Mouse (Mus musculus) hindbrain, embryonic 16.5 days (tissue): ENCODE measurements around the gene Pimreg. TPM values are rescaled to one million over a fixed set of nuclear protein-coding genes. Genes with fewer than 3 reads are reported as not detected.

Experiments used
- ATAC-seq: fragments of 200-750 bp; cut with Nextera tagmentation; 2 replicates; pipeline ENCODE4 v1.8.0; 2017; ENCODE audit warnings: moderate TSS enrichment, moderate library complexity
- H3K27ac ChIP-seq: fragments of 300-500 bp; sonication (generic); 2 replicates; pipeline ENCODE4 v1.5.1; 2014; ENCODE audit warnings: low read depth, mild to moderate bottlenecking, control low read depth, low read length, moderate library complexity
- H3K27me3 ChIP-seq: fragments of 300-500 bp; sonication (generic); replicated peaks from 2 replicates; pipeline ENCODE4 v1.6.1; 2014; ENCODE audit warnings: low read length; ENCODE audit not compliant: control insufficient read depth, insufficient read depth
- H3K36me3 ChIP-seq: fragments of 300-500 bp; sonication (generic); 2 replicates; pipeline ENCODE4 v1.6.1; 2014; ENCODE audit warnings: mild to moderate bottlenecking, low read length, moderate library complexity, mixed read lengths; ENCODE audit not compliant: control insufficient read depth, insufficient read depth
- H3K4me1 ChIP-seq: fragments of 300-500 bp; sonication (generic); 2 replicates; pipeline ENCODE4 v1.6.1; 2014; ENCODE audit warnings: low read depth, low read length; ENCODE audit not compliant: control insufficient read depth, insufficient read depth
- H3K4me2 ChIP-seq: fragments of 300-500 bp; sonication (generic); 2 replicates; pipeline ENCODE4 v1.6.1; 2014; ENCODE audit warnings: mild to moderate bottlenecking, low read length, control low read depth, moderate library complexity
- H3K4me3 ChIP-seq: fragments of 300-500 bp; sonication (generic); 2 replicates; pipeline ENCODE4 v1.5.1; 2014; ENCODE audit warnings: mild to moderate bottlenecking, low read length, control low read depth, moderate library complexity
- H3K9ac ChIP-seq: fragments of 300-500 bp; sonication (generic); 2 replicates; pipeline ENCODE4 v1.6.1; 2014; ENCODE audit warnings: low read depth, mild to moderate bottlenecking, control low read depth, low read length, moderate library complexity
- H3K9me3 ChIP-seq: fragments of 300-500 bp; sonication (generic); 2 replicates; pipeline ENCODE4 v1.6.1; 2014; ENCODE audit warnings: mild to moderate bottlenecking, low read length, moderate library complexity; ENCODE audit not compliant: control insufficient read depth
- WGBS: fragments of 180-500 bp; shearing (Covaris S2); extraction: QIAGEN DNeasy Blood & Tissue Kit; methylation state at CpG from one replicate; pipeline ENCODE4 v1.1.7; 2014; 5-methylcytosine and 5-hydroxymethylcytosine counted together
- polyA plus RNA-seq: library from polyadenylated mRNA; unstranded; fragments of >200 nt; fragmentation: Nextera tagmentation; extraction: Ambion mirVana; gene quantifications from 2 replicates; pipeline ENCODE4 v1.2.1, GENCODE M21; 2015

The Pimreg gene
- polyA plus RNA-seq, 1 experiment from 2014 or later: 33.5 TPM

DNA sequence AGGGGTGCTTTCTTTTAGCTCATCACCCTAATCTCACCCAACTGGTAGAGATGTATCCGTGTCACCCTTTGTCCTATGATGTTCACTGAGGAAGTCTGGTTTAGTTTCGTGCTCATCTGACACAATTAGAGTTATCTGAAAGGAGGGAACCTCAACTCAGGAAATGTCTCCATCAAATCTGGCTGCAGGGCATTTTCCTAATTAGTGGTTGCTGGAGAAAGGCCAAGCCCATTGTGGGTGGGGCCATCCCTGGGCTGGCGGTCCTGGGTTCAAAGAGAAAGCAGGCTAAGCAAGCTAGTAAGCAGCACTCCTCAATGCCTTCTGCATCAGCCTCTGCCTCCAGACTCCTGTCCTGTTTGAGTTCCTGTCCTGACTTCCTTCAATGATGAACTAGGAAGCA, 10.4 kb downstream of the Pimreg start:
- no peaks in the 10 kb centered on the region; the same call in 1 of the 2 replicates for H3K36me3 ChIP-seq
- H3K4me1 ChIP-seq: peaks cover 18% of the 10 kb centered on the region
- H3K4me2 ChIP-seq: no peak overlapping the region
- 57% methylated on average over 3 of the region's 3 CpGs for WGBS
- no peak overlapping the region for H3K9ac ChIP-seq
- no peak overlapping the region for H3K27ac ChIP-seq
- no peak overlapping the region for H3K4me3 ChIP-seq
- peaks cover 2% of the 10 kb centered on the region; the same call in 1 of the 2 replicates for H3K27me3 ChIP-seq
- ATAC-seq: no peak
- no peaks in the 10 kb centered on the region for H3K9me3 ChIP-seq

DNA sequence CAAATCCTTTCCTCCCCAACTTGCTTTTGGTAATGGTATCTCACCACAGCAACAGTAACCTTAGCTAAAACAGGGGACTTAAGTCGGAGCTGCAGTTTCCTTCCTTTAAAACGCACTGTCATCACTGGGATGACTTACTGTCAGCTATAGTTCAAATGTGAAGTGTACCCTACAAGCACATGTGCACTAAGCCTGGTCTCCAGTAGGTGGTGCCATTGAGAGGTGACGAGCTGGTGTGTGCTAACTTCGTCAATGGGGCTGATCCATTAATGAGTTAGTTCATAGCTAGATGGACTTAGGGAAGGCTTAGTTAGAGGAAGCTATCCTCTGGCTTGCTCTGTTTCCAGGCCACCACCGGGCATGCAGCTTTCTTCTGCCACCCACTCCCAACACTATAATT, 10.8 kb downstream of the Pimreg start:
- H3K9ac ChIP-seq: no peak overlapping the region
- H3K27me3 ChIP-seq: peaks cover 2% of the 10 kb centered on the region; the same call in 1 of the 2 replicates
- ATAC-seq: no peak
- WGBS: 16% methylated on average over 5 of the region's 5 CpGs
- H3K27ac ChIP-seq: no peak overlapping the region
- no peak overlapping the region for H3K4me3 ChIP-seq
- no peak overlapping the region for H3K4me2 ChIP-seq
- H3K9me3 ChIP-seq: no peaks in the 10 kb centered on the region
- no peaks in the 10 kb centered on the region; the same call in 1 of the 2 replicates for H3K36me3 ChIP-seq
- H3K4me1 ChIP-seq: peaks cover 18% of the 10 kb centered on the region

DNA sequence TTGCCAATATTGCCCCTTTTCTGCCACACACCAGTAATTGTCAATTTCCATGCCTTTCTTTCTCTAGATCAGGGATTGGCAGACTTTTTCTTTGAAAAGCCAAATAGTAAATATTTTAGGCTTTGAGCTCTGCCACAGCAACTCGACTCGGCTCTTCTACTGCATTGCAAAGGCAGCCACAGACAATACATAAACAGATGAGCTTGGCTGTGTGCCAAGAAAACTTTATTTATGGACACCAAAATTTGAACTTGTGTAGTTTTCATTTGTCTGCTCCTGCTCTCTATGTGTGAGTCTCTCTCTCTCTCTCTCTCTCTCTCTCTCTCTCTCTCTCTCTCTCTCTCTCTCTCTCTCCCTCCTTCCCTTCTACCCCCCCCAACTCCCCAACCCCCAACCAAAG, 13.3 kb downstream of the Pimreg start:
- ATAC-seq: no peak
- Histone ChIP-seq H3K27me3 (no peaks in the 10 kb centered on the region; the same call in 1 of the 2 replicates), H3K9ac (no peak overlapping the region), H3K36me3 (no peaks in the 10 kb centered on the region), H3K27ac (no peak overlapping the region), H3K9me3 (no peaks in the 10 kb centered on the region), H3K4me3 (no peak overlapping the region), H3K4me2 (no peak overlapping the region), H3K4me1 (peaks cover 15% of the 10 kb centered on the region)
- 28% methylated on average over 2 of the region's 2 CpGs for WGBS

GRCm38 (mm10) chr11:72057166-72057565, 15.3 kb downstream of the Pimreg start:
- H3K9ac ChIP-seq: no peak overlapping the region
- H3K4me1 ChIP-seq: no peaks in the 10 kb centered on the region
- no peak overlapping the region for H3K27ac ChIP-seq
- no peaks in the 10 kb centered on the region for H3K9me3 ChIP-seq
- no peak overlapping the region for H3K4me3 ChIP-seq
- WGBS: 64% methylated on average over 3 of the region's 3 CpGs
- no peaks in the 10 kb centered on the region for H3K36me3 ChIP-seq
- no peak overlapping the region for H3K4me2 ChIP-seq
- no peak for ATAC-seq
- H3K27me3 ChIP-seq: no peaks in the 10 kb centered on the region

- 84% methylated on average over 9 of the region's 9 CpGs for WGBS
- Histone ChIP-seq H3K4me2 (no peak overlapping the region), H3K4me3 (no peak overlapping the region), H3K9ac (no peak overlapping the region), H3K36me3 (peaks cover 16% of the 10 kb centered on the region), H3K4me1 (no peaks in the 10 kb centered on the region), H3K9me3 (peaks cover 15% of the 10 kb centered on the region), H3K27ac (no peak overlapping the region), H3K27me3 (no peaks in the 10 kb centered on the region)
- no peak for ATAC-seq
These were observed 18.6 kb downstream of the Pimreg start for GRCm38 (mm10) chr11:72060416-72060815.

DNA sequence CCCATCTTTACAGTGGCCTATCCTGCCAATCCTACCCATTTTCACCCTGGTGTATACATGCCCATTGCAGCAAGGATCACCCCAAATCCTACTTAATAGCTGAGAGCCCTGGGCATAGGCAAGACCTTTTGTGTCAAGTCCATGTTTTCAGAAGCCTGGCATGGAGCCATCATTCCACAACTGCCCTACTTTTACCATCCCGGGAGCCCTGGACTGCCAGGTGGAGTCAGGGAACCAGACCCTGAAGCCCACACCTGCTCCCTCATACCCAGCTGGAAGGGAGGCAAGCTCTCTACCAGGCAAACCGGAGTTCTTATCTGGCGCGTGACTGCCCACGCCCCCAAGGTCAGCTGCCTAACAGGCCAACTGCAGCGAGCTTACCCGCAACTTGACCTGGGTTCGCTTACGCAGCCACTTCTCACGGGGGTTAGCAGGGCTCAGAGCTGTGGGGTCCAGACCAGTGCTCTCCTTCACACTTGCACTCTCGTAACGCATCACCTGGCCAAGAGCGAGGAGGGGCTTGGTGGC, 19.3 kb downstream of the Pimreg start:
- Histone ChIP-seq H3K4me3 (no peak overlapping the region), H3K4me2 (no peak overlapping the region), H3K27me3 (no peaks in the 10 kb centered on the region), H3K9ac (no peak overlapping the region), H3K4me1 (no peaks in the 10 kb centered on the region), H3K27ac (no peak overlapping the region), H3K36me3 (peaks cover 16% of the 10 kb centered on the region), H3K9me3 (peaks cover 15% of the 10 kb centered on the region)
- 89% methylated on average over 13 of the region's 13 CpGs for WGBS
- ATAC-seq: no peak

DNA sequence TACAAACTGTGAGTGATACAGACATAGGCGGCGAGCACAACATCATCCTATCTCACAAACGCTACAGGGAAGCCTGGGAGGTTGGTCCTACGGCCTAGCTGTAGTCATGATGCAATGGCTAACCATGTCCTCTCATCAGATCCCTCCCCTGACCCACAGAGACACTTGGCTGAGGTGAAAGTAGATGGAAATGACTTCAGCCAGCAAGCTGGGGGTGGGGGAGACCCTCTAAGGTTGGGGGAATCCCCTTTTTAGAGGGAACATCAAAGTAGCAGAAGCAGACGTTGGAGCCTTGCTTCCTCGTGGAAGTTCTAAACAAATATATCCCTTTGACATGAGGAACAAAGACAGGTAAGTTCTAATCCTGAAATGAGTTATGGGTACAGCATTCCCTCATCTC, 22.6 kb downstream of the Pimreg start:
- H3K27ac ChIP-seq: no peak overlapping the region
- no peak overlapping the region for H3K4me3 ChIP-seq
- peaks cover 2% of the 10 kb centered on the region; the same call in 1 of the 2 replicates for H3K4me1 ChIP-seq
- no peak for ATAC-seq
- no peaks in the 10 kb centered on the region for H3K27me3 ChIP-seq
- H3K36me3 ChIP-seq: peaks cover 16% of the 10 kb centered on the region
- H3K9ac ChIP-seq: no peak overlapping the region
- no peak overlapping the region for H3K4me2 ChIP-seq
- WGBS: 82% methylated on average over 6 of the region's 6 CpGs
- H3K9me3 ChIP-seq: peaks cover 15% of the 10 kb centered on the region

GRCm38 (mm10) chr11:72065103-72065502, 23.3 kb downstream of the Pimreg start:
- no peak overlapping the region for H3K9ac ChIP-seq
- H3K4me3 ChIP-seq: no peak overlapping the region
- peak; percentile 58 for ATAC-seq
- peaks cover 2% of the 10 kb centered on the region; the same call in 1 of the 2 replicates for H3K4me1 ChIP-seq
- 72% methylated on average over 8 of the region's 8 CpGs for WGBS
- no peak overlapping the region for H3K27ac ChIP-seq
- H3K36me3 ChIP-seq: peaks cover 16% of the 10 kb centered on the region
- peaks cover 15% of the 10 kb centered on the region for H3K9me3 ChIP-seq
- H3K4me2 ChIP-seq: no peak overlapping the region
- H3K27me3 ChIP-seq: no peaks in the 10 kb centered on the region

- no peak overlapping the region for H3K9ac ChIP-seq
- peaks cover 16% of the 10 kb centered on the region for H3K36me3 ChIP-seq
- H3K9me3 ChIP-seq: peaks cover 15% of the 10 kb centered on the region
- no peak for ATAC-seq
- no peak overlapping the region for H3K4me3 ChIP-seq
- H3K27me3 ChIP-seq: no peaks in the 10 kb centered on the region
- H3K4me1 ChIP-seq: peaks cover 2% of the 10 kb centered on the region; the same call in 1 of the 2 replicates
- WGBS: 40% methylated on average over 6 of the region's 6 CpGs
- no peak overlapping the region for H3K4me2 ChIP-seq
- H3K27ac ChIP-seq: no peak overlapping the region
These were observed 24.5 kb downstream of the Pimreg start for GRCm38 (mm10) chr11:72066330-72066729.
